Mouse (Mus musculus) embryonic facial prominence, embryonic 12.5 days (tissue): ENCODE data around the gene Mlc1. TPM values are rescaled to one million over a fixed set of nuclear protein-coding genes. Genes with fewer than 3 reads are reported as not detected.
A peak's percentile ranks its signal among the peaks of the same experiment; 100 is the strongest.

Source experiments
- ATAC-seq: fragments of 200-750 bp; cut with Nextera tagmentation; 2 replicates; pipeline ENCODE4 v1.8.0; 2017; ENCODE audit not compliant: insufficient number of reproducible peaks, insufficient read depth, low FRiP score, low TSS enrichment
- H3K27ac ChIP-seq: fragments of 300-500 bp; sonication (generic); 2 replicates; pipeline ENCODE4 v1.5.1; 2016; ENCODE audit warnings: mild to moderate bottlenecking
- H3K27me3 ChIP-seq: fragments of 300-500 bp; sonication (generic); 2 replicates; pipeline ENCODE4 v1.6.1; 2016; ENCODE audit warnings: mild to moderate bottlenecking, moderate library complexity
- H3K36me3 ChIP-seq: fragments of 300-500 bp; sonication (generic); 2 replicates; pipeline ENCODE4 v1.6.1; 2016; ENCODE audit warnings: mild to moderate bottlenecking
- H3K4me1 ChIP-seq: fragments of 300-500 bp; sonication (generic); 2 replicates; pipeline ENCODE4 v1.6.1; 2016
- H3K4me2 ChIP-seq: fragments of 300-500 bp; sonication (generic); replicated peaks from 2 replicates; pipeline ENCODE4 v1.6.1; 2016; ENCODE audit warnings: mild to moderate bottlenecking, moderate library complexity
- H3K4me3 ChIP-seq: fragments of 300-500 bp; sonication (generic); 2 replicates; pipeline ENCODE4 v1.5.1; 2016; ENCODE audit warnings: mild to moderate bottlenecking
- H3K9ac ChIP-seq: fragments of 300-500 bp; sonication (generic); 2 replicates; pipeline ENCODE4 v1.6.1; 2016; ENCODE audit warnings: mild to moderate bottlenecking, moderate library complexity
- H3K9me3 ChIP-seq: fragments of 300-500 bp; sonication (generic); 2 replicates; pipeline ENCODE4 v1.6.1; 2016; ENCODE audit warnings: mild to moderate bottlenecking, moderate library complexity
- WGBS: fragments of 180-500 bp; shearing (Covaris S2); methylation state at CpG from one replicate; pipeline ENCODE4 v1.1.7; 2016; 5-methylcytosine and 5-hydroxymethylcytosine counted together
- polyA plus RNA-seq: library from polyadenylated mRNA; unstranded; fragments of >200 nt; fragmentation: Nextera tagmentation; extraction: Ambion mirVana; gene quantifications from 2 replicates; pipeline ENCODE4 v1.2.1, GENCODE M21; 2016

Gene Mlc1
- polyA plus RNA-seq, 1 experiment from 2014 or later: 0.59 TPM

GRCm38 (mm10) chr15:88936619-88937290 lies 42.1 kb downstream of the Mlc1 start:
- H3K27me3 ChIP-seq: no peaks in the 10 kb centered on the region; the same call in 1 of the 2 replicates
- no peaks in the 10 kb centered on the region for H3K4me1 ChIP-seq
- no peak overlapping the region for H3K27ac ChIP-seq
- H3K9me3 ChIP-seq: no peaks in the 10 kb centered on the region
- 71% methylated on average over 6 of the region's 6 CpGs for WGBS
- no peak for ATAC-seq
- no peak overlapping the region for H3K4me2 ChIP-seq
- H3K9ac ChIP-seq: no peak overlapping the region
- no peak overlapping the region for H3K4me3 ChIP-seq
- no peaks in the 10 kb centered on the region for H3K36me3 ChIP-seq

GRCm38 (mm10) chr15:88934141-88934540 lies 44.7 kb downstream of the Mlc1 start:
- no peak overlapping the region for H3K27ac ChIP-seq
- WGBS: 51% methylated on average over 7 of the region's 7 CpGs
- ATAC-seq: no peak
- no peaks in the 10 kb centered on the region; the same call in 1 of the 2 replicates for H3K27me3 ChIP-seq
- H3K36me3 ChIP-seq: no peaks in the 10 kb centered on the region
- no peaks in the 10 kb centered on the region for H3K4me1 ChIP-seq
- H3K4me3 ChIP-seq: no peak overlapping the region
- H3K9me3 ChIP-seq: no peaks in the 10 kb centered on the region
- H3K9ac ChIP-seq: no peak overlapping the region
- H3K4me2 ChIP-seq: no peak overlapping the region

DNA sequence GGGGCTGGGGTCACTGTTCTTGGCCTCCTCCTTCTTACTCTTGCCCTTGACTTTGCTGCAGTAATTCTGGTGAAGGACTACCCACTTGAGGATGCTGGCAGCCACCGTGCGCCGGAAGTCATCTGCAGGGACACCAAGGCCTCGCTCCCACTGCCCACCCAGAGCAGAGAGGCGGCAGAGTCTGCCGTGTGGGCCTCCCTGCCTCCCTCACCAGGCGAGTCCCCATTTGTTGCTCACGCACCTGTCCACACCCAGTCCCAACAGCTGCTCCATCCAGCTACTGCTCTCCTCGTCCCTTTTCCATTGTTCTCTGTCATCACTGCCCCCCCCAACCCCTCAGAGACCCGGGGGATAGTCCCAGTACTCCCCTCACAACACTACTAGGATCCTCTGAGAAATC lies 46.1 kb downstream of the Mlc1 start:
- no peak overlapping the region for H3K4me3 ChIP-seq
- no peak for ATAC-seq
- no peaks in the 10 kb centered on the region for H3K9me3 ChIP-seq
- H3K4me2 ChIP-seq: no peak overlapping the region
- no peaks in the 10 kb centered on the region for H3K36me3 ChIP-seq
- WGBS: 90% methylated on average over 10 of the region's 10 CpGs
- H3K4me1 ChIP-seq: no peaks in the 10 kb centered on the region
- H3K27ac ChIP-seq: no peak overlapping the region
- H3K27me3 ChIP-seq: no peaks in the 10 kb centered on the region; the same call in 1 of the 2 replicates
- no peak overlapping the region for H3K9ac ChIP-seq

DNA sequence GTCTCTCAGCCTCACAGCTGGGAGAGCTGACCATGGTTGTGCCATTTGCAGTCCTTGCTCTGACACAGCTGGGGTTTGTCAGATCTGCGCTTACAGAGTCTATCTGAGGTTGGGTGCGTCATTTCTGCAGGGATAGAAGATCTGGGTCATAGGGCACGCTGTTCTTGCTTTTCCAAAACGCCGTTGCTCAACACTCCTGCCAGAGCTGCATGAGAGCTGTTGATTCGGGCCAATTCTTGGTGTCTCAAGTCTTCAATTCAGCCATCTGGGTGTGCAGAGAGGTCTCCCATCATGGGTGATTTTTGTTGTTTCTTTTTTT lies 56.9 kb downstream of the Mlc1 start:
- Histone ChIP-seq H3K27ac (no peak overlapping the region), H3K4me1 (no peaks in the 10 kb centered on the region), H3K9me3 (no peaks in the 10 kb centered on the region), H3K36me3 (no peaks in the 10 kb centered on the region), H3K27me3 (no peaks in the 10 kb centered on the region), H3K4me3 (no peak overlapping the region), H3K9ac (no peak overlapping the region), H3K4me2 (no peak overlapping the region)
- WGBS: 76% methylated on average over 6 of the region's 6 CpGs
- ATAC-seq: no peak

DNA sequence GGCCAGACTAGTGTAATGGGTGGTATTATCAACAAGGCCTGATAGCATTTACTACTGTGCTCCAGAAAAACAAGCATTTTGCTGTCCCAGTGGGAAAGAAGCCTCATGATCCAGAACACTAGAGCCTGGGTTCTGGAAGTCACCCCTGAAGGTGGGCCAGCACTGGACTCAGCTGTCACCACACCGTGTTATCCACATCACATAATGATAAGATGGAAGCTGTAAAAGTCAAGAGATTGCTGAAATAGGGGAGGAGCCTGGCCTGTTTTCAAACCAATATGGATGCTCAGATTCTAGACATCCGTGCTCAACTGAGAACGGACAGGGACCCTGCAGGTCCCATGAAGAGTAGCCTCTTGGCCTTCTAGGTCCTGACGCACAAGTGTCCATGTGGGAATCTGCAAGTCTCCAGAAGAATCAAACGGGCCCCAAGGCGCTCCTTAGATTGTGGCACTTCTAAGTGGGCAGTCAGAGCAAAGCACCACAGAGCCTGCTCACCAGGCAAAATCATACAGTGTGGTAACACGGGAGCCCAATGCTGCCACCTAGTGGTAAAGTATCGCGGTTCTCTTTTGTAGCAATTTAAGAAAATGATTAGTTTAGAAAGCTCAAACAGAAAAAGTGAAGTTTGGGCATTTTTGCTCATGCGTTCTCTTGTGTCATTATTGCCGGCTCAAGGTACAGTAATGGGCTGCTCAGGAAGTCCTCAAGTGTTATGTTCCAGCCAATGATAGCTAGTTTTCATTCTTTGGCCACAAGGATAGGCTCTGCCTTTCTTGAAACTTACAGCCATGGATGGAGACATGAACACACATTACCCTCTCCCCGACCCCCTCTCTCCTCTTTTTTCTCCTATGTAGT lies 57.4 kb downstream of the Mlc1 start:
- no peaks in the 10 kb centered on the region for H3K36me3 ChIP-seq
- no peak overlapping the region for H3K27ac ChIP-seq
- no peaks in the 10 kb centered on the region for H3K9me3 ChIP-seq
- no peaks in the 10 kb centered on the region for H3K4me1 ChIP-seq
- H3K9ac ChIP-seq: no peak overlapping the region
- H3K27me3 ChIP-seq: no peaks in the 10 kb centered on the region
- no peak overlapping the region for H3K4me2 ChIP-seq
- ATAC-seq: peak; percentile 82; the same call in 1 of the 2 replicates
- H3K4me3 ChIP-seq: no peak overlapping the region
- 29% methylated on average over 12 of the region's 12 CpGs for WGBS

- no peak overlapping the region for H3K4me3 ChIP-seq
- 91% methylated on average over 1 of the region's 1 CpGs for WGBS
- no peak overlapping the region for H3K4me2 ChIP-seq
- no peaks in the 10 kb centered on the region for H3K4me1 ChIP-seq
- H3K36me3 ChIP-seq: no peaks in the 10 kb centered on the region
- H3K9me3 ChIP-seq: no peaks in the 10 kb centered on the region
- no peak overlapping the region for H3K27ac ChIP-seq
- no peak overlapping the region for H3K9ac ChIP-seq
- H3K27me3 ChIP-seq: no peaks in the 10 kb centered on the region
- no peak for ATAC-seq
Observed at GRCm38 (mm10) chr15:88920065-88920464, 58.7 kb downstream of the Mlc1 start.

- WGBS: 78% methylated on average over 12 of the region's 12 CpGs
- no peaks in the 10 kb centered on the region for H3K4me1 ChIP-seq
- H3K27me3 ChIP-seq: no peaks in the 10 kb centered on the region
- no peak for ATAC-seq
- no peak overlapping the region for H3K9ac ChIP-seq
- H3K9me3 ChIP-seq: no peaks in the 10 kb centered on the region
- H3K4me3 ChIP-seq: no peak overlapping the region
- no peaks in the 10 kb centered on the region for H3K36me3 ChIP-seq
- no peak overlapping the region for H3K4me2 ChIP-seq
- H3K27ac ChIP-seq: no peak overlapping the region
Observed at GRCm38 (mm10) chr15:88919328-88919727, 59.5 kb downstream of the Mlc1 start.

- Histone ChIP-seq H3K36me3 (no peaks in the 10 kb centered on the region), H3K9me3 (no peaks in the 10 kb centered on the region), H3K4me3 (no peak overlapping the region), H3K4me1 (no peaks in the 10 kb centered on the region), H3K27ac (no peak overlapping the region), H3K4me2 (no peak overlapping the region), H3K9ac (no peak overlapping the region), H3K27me3 (no peaks in the 10 kb centered on the region)
- 88% methylated on average over 8 of the region's 8 CpGs for WGBS
- no peak for ATAC-seq
Observed at GRCm38 (mm10) chr15:88917126-88917525, 61.7 kb downstream of the Mlc1 start.

DNA sequence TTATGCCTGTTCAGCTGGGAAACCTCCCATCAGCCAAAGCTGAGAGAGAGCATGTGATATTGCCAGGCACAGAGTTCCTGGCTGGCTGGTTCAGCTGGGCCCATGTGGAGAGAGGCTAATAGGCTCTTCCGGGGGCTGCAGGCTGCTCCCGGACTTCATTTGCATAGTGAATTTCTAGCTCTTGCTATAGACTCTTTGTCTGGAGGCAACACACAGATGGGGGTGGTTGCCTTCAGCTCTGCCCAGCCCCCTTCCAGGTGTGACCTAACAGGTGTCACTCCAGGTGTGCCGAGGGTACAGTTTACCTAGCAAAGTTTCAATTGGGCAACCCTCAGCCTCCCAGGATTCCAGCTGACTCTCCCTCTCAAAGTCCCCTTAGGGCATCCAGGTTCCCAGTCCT lies 62.4 kb downstream of the Mlc1 start:
- H3K9me3 ChIP-seq: no peaks in the 10 kb centered on the region
- H3K27ac ChIP-seq: no peak overlapping the region
- no peak for ATAC-seq
- no peak overlapping the region for H3K4me2 ChIP-seq
- no peak overlapping the region for H3K4me3 ChIP-seq
- no peaks in the 10 kb centered on the region for H3K4me1 ChIP-seq
- WGBS: 37% methylated on average over 3 of the region's 3 CpGs
- no peaks in the 10 kb centered on the region for H3K36me3 ChIP-seq
- no peaks in the 10 kb centered on the region for H3K27me3 ChIP-seq
- H3K9ac ChIP-seq: no peak overlapping the region

DNA sequence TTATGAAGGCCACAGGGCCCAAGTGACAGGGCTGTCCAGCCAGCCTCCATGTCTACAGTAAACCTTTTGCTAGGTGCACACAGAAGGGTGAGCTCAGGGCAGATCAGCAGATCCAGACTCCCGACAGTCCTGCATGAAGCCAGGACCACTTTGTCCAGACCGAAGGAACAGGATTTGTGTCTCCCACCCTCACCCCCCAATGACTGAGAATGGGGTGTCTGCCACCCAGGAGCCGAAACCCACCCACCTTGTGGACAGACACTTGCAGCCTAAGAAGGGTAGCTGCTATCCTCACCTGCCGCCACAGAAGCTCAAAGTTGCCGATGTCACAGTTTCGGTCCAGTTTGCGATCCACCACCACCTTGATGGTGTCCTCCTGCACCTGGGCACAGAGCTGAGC lies 63.8 kb downstream of the Mlc1 start:
- no peaks in the 10 kb centered on the region for H3K27me3 ChIP-seq
- H3K9ac ChIP-seq: no peak overlapping the region
- H3K4me3 ChIP-seq: no peak overlapping the region
- no peaks in the 10 kb centered on the region for H3K36me3 ChIP-seq
- H3K9me3 ChIP-seq: no peaks in the 10 kb centered on the region
- no peak overlapping the region for H3K27ac ChIP-seq
- ATAC-seq: no peak
- no peaks in the 10 kb centered on the region for H3K4me1 ChIP-seq
- H3K4me2 ChIP-seq: no peak overlapping the region
- 91% methylated on average over 7 of the region's 7 CpGs for WGBS

- H3K9me3 ChIP-seq: no peaks in the 10 kb centered on the region
- H3K4me1 ChIP-seq: no peaks in the 10 kb centered on the region
- no peak for ATAC-seq
- H3K27me3 ChIP-seq: no peaks in the 10 kb centered on the region
- H3K9ac ChIP-seq: no peak overlapping the region
- no peak overlapping the region for H3K4me2 ChIP-seq
- H3K36me3 ChIP-seq: no peaks in the 10 kb centered on the region
- 73% methylated on average over 4 of the region's 4 CpGs for WGBS
- no peak overlapping the region for H3K27ac ChIP-seq
- no peak overlapping the region for H3K4me3 ChIP-seq
Observed at GRCm38 (mm10) chr15:88906347-88906746, 72.5 kb downstream of the Mlc1 start.
